Mouse (Mus musculus): ENCODE data around the gene Ppp1r26.
"Not testable (repeated sequence)": the region's sequence is repeated elsewhere in the genome, so short reads cannot be mapped to it uniquely, and the experiment has no call there.

Gene Ppp1r26

DNA sequence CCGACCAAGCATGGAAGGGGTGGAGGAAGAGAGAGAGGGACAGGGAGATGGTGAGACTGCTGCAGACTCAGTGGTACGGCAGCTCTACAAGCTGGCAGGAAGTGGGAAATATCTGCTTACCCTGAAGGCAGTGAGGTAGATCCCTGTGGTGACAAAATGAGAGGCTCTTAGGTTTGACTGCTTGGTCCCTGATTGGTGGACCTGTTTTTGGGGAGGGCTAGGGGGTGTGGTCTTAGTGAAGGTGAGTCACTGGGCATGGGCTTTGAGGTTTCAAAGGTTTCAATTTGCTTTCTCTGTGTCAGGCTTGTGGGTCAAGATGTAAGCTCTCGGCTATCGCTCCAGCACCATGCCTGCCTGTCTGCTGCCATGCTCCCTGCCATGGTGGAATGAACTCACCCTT is 1.5 kb upstream of the Ppp1r26 start:
- DNase-seq (ENCODE audit: low spot score in 2 of 2) = no peak

DNA sequence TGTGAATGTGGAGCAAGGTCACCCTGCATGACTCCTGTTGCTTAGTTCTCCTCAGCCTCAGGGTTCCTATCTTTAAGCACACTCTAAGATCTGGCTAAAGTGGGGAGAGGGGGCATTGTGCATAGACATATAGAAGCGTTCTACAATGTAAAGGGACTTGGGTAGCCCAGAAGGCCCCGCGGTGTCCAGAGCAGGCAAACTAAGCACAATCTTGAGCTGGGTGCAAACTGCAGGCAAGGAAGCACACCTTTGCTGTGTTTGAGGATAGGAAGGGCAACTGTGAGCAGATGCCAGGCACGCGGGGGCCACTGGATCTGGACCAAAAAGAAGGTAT is 452 bp upstream of the Ppp1r26 start:
- no peak for DNase-seq (ENCODE audit: low spot score in 2 of 2)

DNA sequence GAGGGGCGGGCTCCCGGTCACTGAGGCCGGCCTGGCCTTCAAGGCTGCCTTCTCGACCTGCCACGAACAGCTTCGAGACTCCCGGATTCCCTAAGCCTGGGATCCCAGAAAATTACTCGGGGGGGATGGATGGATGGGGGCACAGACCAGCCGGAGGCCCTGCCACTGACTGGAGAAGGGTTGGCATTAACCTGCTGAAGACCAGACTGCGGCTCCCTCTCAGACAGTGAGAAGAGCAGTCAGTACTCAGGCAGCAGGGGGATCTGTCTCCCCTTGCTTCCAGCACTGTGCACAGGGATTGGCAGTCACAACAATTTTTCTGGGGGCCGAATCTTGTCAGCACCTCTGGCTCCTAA is 693 bp downstream of the Ppp1r26 start:
- DNase-seq (ENCODE audit: low spot score in 2 of 2) = no peak

DNA sequence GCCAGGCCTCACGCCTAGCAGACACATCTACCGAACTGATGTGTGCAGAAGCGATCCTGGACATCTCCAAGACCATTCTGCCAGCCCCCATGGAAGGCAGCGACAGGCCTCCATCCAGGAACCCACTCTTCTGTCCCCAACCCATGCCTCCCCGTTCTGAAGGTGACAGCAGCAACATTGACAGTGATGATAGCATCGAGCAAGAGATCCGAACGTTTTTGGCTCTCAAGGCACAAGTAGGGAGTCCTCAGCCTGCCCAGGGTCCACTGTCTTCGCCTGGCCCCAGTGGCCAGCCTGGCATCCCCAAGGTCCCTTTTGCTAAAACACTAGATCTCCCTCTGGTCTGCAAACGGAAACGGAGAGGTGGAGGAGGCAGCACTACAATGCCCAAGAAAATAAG is 5.1 kb downstream of the Ppp1r26 start:
- DNase-seq (ENCODE audit: low spot score in 2 of 2) = no peak

DNA sequence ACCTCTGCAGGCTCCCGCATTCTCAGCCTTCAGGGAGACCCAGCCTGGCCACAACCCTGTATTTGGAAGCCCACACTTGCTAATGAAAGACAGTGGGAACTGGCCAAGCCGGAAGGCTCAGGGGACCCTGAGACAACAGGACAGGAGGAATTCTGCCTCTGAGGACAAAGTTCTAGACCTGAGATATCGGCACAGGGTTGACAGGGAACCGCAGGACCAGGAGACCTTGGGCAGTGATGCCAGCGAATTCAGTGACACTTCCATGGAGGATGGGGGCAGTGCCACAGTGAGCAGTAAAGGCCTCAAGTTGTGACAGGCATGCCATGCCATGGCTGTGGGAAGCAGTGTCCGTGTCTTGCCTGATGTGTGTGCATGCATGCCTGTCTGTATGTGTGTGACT is 6.9 kb downstream of the Ppp1r26 start:
- no peak for DNase-seq (ENCODE audit: low spot score in 2 of 2)

DNA sequence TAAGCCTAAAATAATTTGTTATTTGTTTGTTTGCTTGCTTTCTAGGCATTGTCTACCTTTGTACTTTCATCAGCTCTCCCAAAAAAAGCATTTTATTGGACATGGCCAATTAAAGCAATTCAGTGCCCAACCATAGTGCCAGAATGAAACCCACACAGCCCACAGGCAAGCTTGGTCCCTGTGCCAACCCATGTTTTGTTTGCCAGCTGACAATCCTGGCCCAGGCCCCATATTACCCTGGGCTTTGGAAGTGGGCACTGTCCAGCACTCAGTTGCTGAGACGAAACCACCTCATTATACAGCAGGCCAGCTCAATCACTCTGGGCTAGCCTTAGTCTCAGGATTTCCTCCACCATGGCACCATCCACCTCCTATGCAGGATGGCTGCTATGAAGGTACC is 10.0 kb downstream of the Ppp1r26 start:
- peak in 1 of 2 experiments; percentile 59 for DNase-seq (ENCODE audit: low spot score in 2 of 2)

DNA sequence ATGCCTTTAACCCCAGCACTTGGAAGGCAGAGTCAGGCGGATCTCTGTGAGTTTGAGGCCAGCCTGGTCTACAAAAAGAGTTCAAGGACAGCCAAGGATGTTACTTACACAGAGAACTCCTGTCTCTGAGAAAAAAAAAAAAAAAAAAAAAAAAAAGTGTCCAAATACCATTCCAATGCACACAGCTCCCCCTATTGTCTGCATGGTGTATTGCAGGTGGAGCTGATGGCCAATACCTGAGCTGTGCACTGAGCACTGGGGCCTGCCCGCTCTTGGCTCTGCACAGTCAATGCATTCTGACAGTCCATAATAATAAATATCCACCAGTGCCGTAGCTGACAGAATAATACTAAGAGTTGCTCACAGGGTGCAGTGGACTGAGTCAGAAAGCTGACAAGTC is 17.3 kb downstream of the Ppp1r26 start:
- DNase-seq (ENCODE audit: low spot score in 2 of 2) = peak in 1 of 2 experiments; percentile 65

DNA sequence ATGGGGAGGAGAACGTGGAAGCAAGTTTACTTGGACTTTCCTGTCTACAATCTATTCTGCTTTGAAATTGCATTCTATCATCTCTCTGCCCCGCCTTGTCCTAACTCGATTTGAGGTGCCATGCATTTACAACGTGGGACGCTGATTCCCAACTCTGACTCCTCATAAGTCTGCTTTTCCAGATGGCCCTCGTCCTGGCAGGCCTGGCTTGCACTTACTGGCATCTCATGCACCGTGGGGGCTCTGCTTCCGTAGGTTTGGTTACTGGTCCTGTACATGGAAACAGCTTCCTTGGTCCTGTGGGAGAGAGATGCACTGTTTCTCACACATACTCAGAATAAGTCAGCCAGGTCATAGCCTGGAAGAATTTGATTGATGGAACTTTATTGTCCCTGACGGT is 18.3 kb downstream of the Ppp1r26 start:
- no peak for DNase-seq (ENCODE audit: low spot score in 2 of 2)

DNA sequence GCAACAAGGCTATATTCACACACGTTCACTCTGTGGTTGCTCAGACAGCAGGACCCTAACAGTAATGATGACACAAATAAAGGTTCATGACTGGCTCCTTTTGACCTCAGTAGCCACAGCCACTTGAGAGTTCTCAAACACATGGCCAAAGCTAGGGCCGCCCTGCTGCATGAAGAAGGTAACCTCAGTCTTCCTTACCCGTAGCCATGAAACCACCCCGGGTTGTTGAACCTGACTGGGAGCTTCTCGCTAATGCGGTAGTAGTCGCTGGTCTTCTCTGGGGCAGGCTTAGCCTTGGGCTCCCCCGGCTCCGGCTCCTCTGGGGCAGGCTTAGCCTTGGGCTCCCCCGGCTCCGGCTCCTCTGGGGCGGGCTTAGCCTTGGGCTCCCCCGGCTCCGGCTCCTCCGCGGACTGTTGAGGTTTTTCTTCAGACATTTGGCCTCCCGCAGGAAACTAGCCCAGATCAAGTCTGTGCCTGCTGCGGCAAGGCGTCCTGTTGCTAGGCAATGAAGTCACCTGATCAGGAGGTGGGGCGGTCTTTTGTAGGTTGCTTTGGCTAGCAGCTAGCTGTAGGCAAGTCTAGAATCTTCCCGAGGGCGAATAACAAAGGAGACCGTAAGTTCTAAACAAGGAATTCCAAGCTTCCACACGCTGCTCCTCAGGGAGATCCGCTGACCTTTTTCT is 19.4 kb downstream of the Ppp1r26 start, which contains the start of gene 1700007K13Rik:
Gene 1700007K13Rik, minus strand, starts transcription at position 497 of the 683 bp plus-strand sequence.
- peak; percentile 41 to 46 for DNase-seq (ENCODE audit: low spot score in 2 of 2)

DNA sequence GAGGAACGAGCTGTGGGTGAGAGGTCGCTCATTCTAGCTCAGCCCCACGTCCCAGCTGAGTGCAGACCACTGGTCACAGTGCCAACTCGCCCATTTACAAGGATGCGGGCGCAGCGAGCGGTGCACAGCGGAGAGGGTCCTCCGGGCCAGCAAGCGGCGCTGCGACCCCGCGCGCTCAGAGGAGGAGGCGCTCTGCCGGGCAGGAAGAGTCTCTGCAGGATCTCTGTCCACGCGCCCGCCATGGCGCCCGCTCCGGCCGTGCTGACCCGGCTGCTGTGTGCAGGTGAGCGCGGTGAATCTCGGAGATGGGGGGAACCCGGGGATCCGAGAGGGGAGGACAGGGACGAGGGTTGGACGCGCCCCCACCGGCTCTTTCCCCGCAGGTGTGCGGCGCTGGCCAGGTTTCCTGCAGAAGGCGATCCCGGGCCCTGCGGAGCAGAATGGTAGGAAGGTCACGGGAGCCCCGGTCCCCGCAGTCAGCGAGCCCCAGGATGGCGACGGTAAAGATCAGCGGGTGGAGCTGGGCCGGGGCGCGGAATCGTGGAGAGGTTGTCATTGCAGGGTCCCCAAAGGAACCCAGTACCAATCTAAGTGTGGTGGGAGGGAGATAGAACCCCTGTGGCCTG is 21.4 kb downstream of the Ppp1r26 start, which contains the start of gene Mrps2:
Gene Mrps2, plus strand, starts transcription at position 207 of the 626 bp plus-strand sequence.
- peak; percentile 76 to 87 for DNase-seq (ENCODE audit: low spot score in 2 of 2)

DNA sequence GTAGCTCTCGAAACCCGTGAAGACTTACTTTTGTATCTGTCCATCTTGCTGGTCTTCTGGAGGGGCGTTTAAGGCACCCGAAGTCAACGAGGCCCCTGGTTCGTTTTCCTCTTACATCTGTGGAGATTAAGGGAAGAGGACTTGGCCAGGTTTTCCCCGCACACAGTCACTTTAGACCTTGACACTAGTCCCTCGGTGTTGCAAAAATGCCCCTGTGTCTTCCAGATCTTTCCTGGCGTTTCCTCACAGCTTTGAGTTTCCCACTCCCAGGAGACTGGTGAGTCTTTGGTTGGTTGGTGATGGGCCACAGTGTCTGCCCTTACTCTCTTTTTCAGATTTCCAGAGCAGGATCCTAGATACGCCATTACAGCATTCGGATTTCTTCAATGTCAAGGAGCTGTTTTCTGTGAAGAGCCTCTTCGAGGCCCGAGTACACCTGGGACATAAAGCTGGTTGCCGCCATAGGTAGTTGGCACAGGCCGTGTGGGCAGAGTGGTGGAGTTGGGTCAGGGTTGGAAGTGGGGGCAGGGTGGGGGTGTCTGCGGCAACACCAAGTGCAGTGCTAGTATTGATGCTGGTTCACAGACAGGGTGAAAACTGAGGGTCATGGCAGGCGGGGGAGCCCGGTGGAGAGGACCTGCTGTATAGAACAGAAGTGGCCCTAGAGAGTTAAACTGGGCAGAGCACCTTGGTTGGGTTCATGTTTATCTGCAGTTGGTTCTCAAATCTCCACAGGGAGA is 22.1 kb downstream of the Ppp1r26 start:
- DNase-seq (ENCODE audit: low spot score in 2 of 2) = peak in 1 of 2 experiments; percentile 21

DNA sequence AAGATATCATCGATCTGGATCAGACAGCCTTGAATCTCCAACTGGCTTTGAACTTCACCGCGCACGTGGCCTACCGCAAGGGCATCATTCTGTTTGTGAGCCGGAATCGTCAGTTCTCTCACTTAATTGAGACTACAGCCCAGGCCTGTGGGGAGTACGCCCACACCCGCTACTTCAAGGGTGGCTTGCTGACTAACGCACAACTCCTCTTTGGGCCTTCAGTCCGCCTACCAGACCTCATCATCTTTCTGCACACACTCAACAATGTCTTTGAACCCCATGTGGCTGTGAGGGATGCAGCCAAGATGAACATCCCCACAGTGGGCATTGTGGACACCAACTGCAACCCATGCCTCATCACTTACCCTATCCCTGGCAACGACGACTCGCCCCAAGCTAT is 22.9 kb downstream of the Ppp1r26 start:
- peak in 1 of 2 experiments; percentile 12 for DNase-seq (ENCODE audit: low spot score in 2 of 2)

DNA sequence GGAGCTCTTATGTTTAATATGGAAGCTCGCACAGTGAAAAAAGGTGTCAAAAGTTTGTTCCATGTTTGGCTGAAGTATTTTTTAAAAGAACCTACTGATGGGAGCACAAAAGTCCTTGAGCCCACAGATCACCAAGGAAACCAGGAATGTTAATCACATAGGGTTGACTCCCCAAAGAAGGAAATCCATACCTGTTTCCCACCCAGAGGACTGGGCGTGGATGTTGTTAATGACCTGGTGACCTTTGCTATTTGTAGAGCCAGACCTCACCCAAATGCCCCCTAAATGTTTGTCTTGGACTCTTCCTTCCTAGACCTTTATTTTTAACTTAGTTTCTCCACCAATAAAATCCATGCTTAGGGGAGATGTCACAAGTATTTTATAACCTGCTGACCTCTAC is 24.0 kb downstream of the Ppp1r26 start:
- no peak for DNase-seq (ENCODE audit: low spot score in 2 of 2)

DNA sequence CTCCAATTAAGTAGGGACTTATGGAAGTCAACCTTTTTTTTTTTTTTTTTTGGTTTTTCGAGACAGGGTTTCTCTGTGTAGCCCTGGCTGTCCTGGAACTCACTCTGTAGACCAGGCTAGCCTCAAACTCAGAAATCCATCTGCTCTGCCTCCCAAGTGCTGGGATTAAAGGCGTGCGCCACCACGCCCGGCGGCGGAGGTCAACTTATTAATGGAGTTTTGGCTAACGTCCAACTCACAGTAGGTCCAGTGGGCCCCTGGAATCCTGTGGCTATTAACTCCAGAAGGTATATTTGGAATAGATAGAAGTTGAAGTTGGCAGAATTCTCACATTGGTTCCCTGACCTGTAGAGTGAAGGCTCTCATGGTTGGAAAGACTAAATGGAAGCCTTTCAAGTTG is 25.4 kb downstream of the Ppp1r26 start:
- peak in 1 of 2 experiments; percentile 4 for DNase-seq (ENCODE audit: low spot score in 2 of 2)

DNA sequence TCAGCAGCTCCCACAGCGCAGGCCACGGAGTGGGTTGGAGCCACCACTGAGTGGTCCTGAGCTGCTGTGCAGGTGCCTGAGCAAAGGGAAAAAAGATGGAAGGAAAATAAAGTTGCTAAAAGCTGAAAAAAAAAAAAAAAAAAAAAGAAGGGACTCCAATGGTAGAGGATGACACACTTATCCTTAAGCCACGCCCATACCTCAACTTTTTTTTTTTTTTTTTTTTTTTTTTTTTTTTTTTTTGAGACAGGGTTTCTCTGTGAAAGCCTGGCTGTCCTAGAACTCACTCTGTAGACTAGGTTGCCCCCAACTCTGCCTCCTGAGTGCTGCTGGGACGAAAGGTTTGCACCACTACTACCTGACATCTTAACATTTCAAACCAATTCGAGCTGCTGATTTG is 31.4 kb downstream of the Ppp1r26 start:
- not testable (repeated sequence) for DNase-seq (ENCODE audit: low spot score in 2 of 2)

DNA sequence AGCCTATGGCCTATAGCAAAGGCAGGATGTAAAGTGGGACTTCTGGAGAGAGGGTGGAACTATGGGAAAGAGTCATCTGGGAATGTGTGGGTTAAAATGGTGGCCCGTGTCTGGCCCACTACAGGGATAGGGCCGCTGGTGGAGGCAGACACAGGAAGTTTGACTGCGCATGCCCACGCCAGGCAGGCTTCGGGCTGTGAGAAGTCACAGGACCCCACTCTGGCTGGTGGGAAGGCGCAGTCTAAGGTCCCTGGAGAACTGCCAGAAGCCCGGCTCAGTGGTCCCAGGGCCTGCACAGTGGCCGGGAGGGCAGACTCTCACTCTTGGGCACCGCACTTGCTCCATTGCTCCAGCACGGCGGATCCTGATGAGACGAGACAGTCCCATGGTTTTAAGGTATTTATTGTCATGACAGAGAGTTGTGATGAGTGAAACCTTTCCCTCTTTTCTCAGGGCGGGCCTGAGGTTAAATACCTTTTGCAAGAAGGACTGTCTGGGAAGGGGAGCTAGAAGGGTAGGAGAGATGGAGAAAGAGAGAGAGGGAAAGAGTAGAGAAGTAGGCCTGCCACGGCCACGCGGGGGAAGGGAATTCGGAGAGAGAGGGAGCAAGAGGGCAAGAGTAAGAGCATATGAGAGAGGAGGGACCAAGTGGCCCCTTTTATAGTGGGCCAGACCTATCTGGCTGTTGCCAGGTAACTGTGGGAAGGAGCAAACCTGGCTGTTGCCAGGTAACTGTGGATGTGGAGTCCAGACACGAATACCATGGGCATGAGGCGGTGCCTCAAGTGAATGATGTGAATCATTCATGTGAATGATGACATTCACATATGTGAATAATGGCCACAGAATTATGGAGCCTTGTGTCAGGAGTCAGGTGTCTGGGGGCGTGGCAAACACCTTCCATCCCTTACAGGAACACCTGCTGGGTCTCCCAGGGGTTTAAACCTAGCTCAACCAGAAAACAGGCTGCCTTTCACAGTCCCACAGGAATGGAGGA is 32.9 kb downstream of the Ppp1r26 start:
- DNase-seq (ENCODE audit: low spot score in 2 of 2) = no peak

DNA sequence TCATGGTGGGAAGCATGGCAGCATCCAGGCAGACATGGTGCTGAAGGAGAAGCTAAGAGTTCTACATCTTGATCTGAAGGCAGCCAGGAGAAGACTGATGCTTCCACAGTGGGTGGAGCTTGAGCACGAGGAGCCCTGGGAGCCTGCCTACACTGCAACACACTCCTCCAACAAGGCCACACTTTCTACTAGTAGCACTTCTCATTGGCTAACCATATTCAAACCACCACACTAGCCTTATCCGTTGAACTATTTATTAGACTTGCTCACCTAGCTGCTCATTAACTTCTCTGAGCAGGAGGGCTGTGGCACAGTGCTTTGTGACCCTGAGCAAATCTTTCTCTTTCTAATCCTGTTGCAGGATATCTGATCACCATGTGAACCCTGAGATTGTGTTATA is 37.3 kb downstream of the Ppp1r26 start:
- no peak for DNase-seq (ENCODE audit: low spot score in 2 of 2)

DNA sequence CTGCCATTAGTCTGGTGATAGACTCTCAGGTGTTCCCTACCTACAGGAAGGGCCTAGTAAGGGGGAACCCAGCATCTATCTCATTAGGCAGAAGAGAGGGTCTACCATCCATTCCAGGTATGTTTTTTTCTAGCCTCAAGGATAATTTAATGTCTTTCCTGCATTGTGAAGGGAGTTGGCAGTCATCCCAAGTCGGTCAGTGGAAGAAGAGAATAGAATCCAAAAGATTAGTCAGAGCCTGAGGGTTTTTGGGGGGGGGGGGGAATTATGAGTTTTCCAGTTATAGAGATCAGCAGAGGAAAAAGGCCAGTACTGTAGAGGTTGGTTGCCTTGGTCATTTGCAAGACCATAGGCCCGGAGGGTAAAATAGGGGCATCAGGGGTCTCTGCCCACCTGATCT is 47.9 kb downstream of the Ppp1r26 start:
- no peak for DNase-seq (ENCODE audit: low spot score in 2 of 2)

DNA sequence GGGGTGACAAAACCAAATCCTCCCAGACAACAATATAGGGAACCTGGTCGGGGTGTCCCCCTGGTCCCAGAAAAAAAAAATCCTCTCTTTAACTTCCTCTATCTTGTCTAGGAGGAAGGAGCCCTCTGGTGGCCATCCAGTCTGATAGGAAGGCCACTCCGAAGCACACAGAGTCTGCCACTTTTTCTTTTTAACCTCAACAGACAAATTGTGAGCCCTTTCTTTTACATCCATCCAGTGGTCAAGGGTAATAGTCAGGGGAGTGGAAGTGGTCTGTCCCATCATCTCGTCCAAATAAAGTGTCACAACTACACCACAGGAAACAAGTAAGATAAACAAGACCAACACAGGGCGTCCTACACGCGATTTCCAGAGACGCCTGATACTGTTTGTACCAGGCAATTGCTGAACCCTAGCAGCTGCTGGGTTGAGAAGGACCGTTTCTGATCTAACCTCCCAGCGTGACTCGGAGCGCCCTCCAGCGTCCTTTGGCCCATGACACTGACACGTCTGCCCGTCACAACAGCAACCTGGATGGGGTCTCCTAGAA is 48.7 kb downstream of the Ppp1r26 start:
- DNase-seq (ENCODE audit: low spot score in 2 of 2) = no peak

DNA sequence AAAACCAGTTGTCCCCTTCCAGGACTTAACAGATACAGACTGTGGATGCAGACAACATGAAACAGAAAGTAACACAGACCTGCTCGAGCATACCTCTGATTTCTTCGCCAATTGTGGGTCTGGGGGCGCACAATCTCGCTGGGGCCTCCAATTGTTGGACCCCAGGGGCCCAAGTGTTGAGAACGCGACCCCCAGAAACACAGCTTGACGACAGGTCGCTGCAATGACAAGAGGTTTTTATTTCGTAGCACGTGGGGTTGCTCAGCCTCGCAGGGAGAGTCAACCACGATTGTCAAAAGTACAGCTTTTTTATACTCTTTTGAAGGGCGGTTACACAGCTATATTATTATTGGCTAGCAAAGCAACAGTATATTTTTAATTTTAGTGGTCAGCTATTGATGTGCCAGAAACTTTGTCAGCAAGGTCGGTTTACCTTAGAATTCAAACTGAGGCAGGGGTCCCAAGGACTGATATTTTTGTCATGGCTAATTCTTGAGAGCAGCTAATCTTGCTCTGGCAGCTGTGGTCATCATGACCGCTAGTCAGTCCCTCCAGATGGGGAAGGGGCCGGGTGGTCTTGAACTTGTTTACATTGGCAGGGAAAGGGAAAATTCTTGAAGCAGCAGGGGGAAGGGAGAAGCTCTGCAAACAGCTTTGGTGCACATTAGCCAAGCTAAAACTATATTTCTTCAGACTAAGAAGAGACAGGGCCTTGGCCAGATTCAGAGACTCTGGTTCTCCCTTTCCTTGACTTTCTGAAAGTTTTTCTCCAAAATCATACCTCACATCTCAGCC is 49.4 kb downstream of the Ppp1r26 start:
- no peak for DNase-seq (ENCODE audit: low spot score in 2 of 2)

DNA sequence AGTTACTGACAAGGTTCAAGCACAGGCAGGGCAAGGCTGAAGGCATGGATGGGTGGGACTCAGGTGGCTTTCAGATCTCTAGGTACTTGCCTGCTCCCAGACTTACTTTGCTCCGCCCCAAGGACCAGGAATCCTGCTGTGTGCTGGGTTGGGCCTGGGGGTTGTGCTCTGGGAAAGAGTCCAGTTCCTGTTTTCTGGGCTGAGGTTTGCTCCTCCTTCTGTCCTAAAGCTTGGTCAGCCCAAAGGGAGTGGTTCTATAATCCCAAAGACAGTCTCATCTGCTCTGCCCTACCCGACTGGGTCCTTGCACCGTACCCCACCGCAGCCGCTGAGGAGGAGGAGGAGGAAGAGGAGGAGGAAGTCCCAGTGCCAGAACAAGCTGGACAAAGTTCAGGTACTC is 50.1 kb downstream of the Ppp1r26 start, which contains the start of gene Gbgt1:
Gene Gbgt1, plus strand, starts transcription at position 221 of the 400 bp plus-strand sequence.
- no peak for DNase-seq (ENCODE audit: low spot score in 2 of 2)

Data from cerebellum, postnatal 4 days (tissue).